Mouse (Mus musculus) spleen, postnatal 14 days (tissue): ENCODE results near the gene Bcl7c.
"Not testable (repeated sequence)": the region's sequence is repeated elsewhere in the genome, so short reads cannot be mapped to it uniquely, and the experiment has no call there.

ENCODE experiments used
- DNase-seq, 2 experiments: peaks; one replicate each; pipeline ENCODE4 v3.0.0; 2021 to 2022; ENCODE audit warnings: low spot score in 2 of 2

Gene Bcl7c

DNA sequence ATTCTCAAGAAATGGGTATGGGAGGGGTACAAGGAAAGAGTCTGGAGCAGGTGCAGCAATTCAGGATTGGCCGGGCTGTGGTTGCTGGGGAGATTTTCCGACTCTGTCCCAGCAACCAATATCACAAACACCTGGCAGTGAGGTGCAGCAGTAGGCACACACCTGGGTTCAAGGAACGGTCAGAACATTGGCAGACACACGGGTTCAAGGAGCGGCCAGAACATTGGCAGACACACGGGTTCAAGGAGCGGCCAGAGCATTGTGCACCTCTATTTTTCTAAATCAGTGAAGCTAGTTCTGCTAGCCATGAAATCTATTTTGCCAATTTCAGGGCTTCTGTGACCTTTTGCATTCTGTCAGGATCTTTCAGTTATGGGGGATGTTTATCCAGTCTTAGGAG lies 61.2 kb downstream of the Bcl7c start:
- not testable (repeated sequence) for DNase-seq

DNA sequence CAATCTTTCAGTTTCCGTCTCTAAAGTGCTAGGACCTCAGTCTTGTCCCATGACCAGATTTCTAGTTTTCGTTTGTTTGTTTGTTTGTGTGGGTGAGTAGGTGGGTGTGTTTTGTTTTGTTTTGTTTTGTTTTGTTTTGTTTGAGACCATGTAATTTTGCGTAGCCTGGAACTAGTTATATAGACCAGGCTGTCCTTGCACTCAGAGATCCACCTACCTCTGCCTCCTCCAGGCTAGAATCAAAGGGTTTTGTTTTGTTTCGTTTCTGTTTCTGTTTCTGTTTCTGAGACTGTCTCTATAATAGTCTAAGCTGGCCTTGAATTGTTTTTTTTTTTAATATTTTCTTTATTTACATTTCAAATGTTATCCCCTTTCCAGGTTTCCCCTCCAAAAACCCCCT lies 62.4 kb downstream of the Bcl7c start:
- no peak for DNase-seq

DNA sequence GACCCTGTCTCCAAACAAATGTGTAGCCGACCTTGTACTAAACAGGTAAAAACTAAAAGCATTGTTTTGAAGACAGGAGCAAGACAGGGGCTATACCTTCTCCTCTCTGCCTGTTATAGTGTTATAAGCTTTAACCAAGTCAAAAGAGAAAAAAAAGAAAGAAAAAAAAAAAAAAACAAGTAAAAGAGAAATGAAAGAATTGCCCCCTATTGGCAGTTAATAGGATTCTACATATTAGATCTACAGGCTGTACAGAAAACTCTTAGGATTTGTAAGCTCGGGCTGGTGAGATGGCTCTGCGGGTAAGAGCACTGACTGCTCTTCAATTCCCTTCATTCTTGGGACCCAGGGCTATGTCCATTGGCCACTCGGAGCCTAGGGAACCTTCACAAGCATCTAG lies 66.5 kb downstream of the Bcl7c start:
- DNase-seq: no peak

DNA sequence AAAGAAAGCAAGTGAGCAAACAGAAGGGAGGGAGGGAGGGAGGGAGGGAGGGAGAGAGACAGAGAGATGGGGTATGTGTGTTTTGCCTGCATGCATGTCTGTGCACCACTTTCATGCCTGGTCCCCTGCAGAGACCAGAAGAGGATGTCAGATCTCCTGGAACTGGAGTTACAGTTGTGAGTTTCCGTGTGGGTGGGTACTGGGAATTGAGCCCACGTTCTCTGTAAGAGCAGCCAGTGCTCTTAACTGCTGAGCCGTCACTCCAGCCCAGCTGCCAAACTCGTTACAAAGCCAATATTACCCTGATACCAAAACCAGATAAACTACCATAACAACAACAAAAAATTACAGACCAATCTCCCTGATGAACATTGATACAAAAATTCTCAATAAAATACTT lies 67.5 kb downstream of the Bcl7c start:
- no peak for DNase-seq

DNA sequence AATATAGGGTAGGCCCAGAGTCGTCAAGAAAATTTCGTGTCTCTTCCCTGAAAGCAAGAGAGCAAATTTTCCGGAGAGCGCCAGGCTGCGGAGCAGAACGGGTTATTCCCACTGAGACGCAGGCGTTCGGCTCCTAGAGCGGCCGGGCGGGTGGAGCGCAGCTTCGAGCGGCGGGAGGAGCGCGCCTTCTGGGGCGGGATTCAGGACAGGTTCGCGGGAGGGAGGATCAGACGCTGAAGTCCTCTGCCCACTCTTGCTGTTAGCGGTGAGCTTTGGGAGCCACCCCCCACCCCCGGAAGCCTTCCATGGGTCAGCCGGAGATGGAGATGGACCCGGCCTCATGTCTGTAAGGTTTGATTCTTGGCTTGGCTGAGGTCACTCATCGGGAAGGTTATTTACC lies 71.8 kb downstream of the Bcl7c start:
- peak in 1 of 2 experiments; percentile 19 for DNase-seq

DNA sequence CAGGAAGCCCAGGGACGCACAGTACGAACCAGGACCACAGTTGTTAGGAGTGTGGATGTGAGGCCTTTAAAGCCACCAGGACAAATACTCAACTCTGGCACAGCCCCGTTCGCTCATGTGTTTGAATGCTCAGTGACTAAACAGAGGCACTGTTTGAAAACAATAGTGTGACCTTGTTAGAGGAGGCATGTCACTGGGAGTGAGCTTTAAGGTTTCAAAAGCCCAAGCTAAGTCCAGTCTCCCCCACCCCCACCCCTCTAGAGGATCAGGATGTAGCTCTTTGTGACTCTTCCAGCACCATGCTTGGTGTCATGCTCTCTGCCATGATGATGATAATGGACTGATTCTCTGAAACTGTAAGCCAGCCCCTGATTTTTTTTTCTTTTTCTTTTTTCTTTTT lies 77.3 kb downstream of the Bcl7c start:
- DNase-seq: no peak

DNA sequence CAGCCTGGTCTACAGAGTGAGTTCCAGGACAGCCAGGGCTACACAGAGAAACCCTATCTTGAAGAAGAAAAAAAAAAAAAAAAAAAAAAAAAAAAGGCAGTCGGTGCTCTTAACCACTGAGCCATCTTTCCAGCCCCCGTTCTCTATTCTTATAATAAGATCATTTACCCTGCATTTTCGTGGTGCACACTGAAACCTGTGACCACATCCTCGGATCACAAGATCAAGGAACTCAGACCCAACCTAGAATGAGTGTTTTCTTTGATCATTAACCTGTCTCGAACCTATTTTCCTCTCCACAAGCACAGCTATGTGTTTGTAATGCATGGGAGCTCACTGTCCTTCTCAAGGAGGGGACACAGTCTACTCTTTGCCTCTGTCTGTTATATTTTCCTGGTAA lies 80.1 kb downstream of the Bcl7c start:
- DNase-seq: no peak

DNA sequence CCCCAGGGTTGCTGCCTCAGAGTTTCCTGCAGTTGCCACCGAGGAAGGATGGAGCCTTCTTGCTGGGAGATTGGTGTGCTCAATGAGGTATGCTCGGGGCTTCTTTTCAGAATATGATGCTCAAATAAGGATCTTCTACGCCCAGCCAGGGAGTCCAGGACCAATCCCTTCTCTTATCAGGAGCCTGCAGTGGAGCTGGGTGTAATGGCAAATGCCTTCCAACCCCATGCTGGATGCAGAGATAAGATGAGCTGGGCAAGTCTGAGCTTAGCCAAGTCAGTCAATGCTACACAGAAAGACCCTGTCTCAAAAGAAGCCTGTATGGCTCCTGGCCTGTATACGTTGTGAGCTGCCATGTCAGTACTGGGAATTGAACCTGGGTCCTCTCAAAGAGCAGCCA lies 82.3 kb downstream of the Bcl7c start:
- peak in 1 of 2 experiments; percentile 17 for DNase-seq

DNA sequence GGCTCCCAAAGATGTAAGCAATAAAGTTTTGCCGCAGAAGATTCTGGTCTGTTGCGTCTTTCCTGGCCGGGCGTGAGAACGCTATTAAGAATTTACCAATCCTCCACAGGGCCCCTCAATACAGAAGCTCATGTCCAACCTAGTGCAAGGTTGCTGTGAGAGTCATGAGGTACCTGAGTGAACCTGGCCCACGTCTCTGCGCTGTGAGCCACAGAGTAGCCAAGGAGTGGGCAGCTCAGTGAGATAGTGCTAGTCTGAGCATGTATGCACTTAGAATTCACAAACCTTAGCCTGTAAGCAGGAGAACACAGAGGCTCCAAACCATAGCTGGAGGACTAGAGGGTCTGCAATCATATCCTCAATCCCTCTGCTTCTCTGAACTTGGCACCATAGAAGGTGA lies 82.7 kb downstream of the Bcl7c start:
- DNase-seq: no peak

DNA sequence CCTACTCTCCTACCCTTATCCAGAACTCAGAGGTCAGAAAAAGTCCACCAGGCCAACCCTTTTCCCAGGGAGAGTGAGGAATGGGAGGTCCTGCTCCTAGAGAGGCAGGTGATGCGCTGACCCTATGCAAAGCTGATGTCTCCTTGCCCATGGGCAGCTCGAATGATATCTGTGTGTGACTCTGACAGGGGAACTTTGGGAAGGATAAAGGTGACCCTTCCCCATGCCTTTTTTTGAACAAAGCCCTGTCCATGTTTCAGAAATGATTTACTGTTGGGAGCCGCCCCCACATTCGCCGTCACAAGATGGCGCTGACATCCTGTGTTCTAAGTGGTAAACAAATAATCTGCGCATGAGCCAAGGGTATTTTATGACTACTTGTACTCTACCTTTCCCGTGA lies 90.3 kb downstream of the Bcl7c start:
- not testable (repeated sequence) for DNase-seq

DNA sequence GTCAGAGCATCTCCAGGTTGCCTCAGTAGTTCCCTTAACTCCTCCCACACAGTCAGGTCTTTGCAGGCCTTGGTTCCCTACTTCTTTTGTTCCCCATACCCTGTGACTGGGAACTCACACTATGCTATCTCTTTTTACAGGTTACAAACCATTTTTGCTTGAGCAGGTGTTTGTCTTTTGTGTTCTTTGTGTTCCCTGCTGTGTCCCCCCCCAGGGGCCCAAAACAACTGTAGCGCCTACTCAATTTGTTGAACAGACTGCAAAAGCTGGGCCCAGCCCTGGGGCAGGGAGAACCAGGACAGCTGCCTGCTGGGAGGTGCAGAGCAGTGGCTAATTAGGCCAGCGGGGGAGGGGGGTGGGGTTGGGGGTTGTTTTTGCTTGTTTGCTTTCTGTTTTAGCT lies 90.8 kb downstream of the Bcl7c start:
- no peak for DNase-seq

DNA sequence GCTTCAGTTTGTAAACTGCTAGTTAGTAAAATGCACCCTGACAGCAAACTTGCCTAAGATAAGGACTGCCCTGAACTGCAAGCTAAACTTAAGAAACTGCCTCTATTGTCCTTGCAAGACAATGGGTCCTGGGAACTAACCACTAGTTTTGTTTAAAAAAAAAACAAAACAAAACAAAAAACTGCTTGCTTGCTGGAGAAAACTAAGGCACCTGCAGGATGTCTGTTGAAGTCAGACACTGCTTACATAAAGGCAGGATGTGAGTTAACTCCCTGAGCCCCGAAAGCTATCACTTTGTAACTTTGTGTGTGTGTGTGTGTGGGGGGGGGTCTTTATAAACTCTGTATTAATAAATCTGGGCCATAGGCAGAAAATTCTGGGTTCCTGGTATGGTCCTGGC lies 91.9 kb downstream of the Bcl7c start:
- no peak for DNase-seq

DNA sequence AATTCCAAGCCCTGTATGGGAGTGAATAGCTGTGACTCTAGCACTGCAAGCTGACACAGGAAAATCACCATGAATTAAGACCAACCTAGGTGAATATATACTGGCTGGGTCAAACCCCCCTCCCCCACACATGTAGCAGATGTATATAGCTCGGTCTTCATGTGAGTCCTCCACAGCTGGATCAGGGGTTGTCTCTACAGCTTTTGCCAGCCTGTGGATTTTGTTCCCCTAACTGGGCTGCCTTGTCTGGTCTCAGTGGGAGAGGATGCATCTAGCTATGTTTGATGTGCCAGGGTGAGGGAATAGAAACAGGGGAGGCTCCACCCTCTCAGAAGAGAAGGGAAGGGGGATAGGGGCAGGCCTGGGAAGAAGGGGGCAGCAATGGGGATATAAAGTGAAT lies 92.4 kb downstream of the Bcl7c start:
- DNase-seq: no peak

DNA sequence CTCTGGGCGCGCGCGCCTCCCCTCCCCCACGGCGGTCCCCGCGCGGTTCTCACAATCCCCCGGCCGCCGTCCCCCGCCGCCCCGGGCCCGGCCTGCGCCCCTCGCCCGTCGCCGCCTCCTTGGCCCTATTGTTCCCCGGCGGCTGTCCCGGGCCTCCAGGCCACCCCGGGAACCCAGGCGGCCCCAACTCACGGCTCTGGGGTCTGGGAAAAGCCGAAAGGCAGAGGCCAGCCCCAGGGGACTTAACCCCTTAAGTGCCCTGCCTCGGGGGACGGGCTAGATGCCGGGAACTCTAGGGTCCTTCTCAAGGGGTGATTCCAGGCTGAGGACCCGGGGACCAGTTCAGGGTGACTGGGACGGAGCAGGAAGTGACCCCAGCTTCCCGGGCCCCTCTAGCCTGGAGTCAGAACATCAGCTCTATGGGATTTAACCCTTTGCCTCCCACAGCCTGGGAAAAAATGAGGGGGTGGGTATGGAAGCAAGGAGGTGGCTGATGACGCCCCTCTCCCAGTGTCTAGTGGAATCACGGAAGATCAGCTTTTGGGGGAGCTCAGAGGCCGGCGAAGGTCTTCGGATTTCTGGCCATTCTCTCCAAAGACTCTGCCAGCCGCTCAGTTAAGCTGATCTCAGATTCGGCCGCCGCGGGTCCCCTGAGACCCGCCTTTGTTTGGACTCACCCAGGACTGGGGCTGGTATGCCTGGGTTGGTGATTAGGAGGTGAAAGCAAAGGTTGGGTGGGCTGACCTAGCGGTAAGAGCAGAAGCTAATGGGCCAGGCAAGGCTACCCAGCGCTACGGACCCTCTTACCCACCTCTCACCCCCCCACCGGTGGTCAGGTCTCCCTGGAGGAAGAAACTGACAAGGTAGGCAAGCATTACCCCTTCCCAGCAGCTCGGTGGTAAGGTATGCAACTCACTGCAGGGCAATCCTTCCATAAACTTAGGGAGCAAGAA lies 93.6 kb downstream of the Bcl7c start, which contains the start of gene Zfp629:
Gene Zfp629, minus strand, starts transcription at position 907 of the 953 bp plus-strand sequence.
- peak in 1 of 2 experiments; percentile 29 for DNase-seq

DNA sequence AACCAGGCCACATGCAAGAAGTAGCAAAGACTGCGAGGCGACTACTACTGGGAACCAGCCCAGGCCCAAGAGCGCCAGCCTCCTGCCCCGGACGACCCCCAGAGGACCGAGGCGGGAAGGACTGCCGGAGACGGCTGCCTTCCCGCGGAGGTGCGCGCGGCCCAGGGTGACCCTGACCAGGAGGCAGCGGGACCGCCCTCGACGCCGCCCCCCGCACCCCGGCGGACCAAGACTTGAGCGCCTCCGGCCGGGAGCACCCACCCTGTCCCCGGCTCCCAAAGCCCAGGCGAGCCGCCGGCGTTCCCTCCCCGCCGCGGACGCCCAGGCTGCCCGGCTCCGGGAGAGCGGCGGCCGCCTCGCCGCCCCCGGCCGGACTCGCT lies 94.2 kb downstream of the Bcl7c start:
- DNase-seq: peak in 1 of 2 experiments; percentile 28

DNA sequence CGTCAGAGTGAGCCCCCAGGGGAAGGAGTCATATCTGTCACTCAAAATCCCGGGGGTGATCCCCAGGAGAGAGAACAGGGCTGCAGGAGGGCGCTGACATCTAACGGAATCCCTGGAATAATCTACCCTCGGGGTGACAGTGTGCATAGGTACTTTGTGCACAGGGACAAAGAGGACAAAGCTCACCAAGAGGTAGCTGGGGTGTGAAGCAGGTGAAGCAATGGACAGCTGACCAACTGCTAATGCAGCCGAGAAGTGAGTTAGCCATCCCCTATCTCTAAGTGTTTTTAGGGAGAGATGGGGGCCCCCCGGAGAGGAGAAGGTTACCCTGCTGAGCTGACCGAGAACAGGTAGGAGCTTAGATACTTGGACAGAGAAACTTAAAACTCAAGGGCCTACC lies 94.6 kb downstream of the Bcl7c start:
- no peak for DNase-seq

DNA sequence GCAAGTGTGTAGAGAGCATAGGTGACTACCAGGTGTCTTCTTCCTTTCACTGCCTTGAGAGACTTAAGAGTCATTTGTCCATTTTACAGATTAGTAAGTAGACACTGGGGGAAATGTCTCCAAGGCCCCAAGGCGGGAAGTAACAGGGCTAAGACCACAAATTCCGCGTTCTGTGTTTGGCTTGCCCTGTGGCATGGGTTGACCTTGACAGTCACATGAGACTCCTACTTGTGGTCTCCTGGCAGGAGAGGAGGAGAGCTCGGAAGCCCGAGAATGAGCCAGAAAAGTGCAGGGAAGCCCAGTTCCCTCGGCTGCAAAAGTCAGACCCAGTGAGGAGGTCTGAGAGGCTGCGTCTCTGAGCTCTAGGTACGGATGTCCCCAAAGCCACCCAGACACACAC lies 95.2 kb downstream of the Bcl7c start:
- no peak for DNase-seq

DNA sequence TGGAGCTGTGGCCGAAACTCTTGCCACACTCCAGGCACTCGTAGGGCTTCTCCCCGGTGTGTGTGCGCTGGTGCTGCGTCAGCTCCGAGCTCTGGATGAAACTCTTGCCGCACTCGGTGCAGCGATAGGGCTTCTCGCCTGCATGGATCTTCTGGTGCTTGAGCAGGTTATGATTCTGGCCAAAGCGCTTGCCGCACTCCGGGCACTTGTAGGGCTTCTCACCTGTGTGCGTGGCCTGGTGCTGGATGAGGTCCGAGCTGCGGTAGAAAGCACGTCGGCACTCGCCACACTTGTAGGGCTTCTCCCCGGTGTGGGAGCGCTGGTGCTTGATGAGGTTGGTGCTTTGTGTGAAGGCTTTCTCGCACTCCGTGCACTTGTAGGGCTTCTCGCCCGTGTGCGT lies 97.2 kb downstream of the Bcl7c start:
- DNase-seq: no peak
